Mouse (Mus musculus): Measurements from ENCODE around the gene Opcml. TPM values are rescaled to one million over a fixed set of nuclear protein-coding genes. Genes with fewer than 3 reads are reported as not detected.

The Opcml gene
- total RNA-seq (2023) = not detected

DNA sequence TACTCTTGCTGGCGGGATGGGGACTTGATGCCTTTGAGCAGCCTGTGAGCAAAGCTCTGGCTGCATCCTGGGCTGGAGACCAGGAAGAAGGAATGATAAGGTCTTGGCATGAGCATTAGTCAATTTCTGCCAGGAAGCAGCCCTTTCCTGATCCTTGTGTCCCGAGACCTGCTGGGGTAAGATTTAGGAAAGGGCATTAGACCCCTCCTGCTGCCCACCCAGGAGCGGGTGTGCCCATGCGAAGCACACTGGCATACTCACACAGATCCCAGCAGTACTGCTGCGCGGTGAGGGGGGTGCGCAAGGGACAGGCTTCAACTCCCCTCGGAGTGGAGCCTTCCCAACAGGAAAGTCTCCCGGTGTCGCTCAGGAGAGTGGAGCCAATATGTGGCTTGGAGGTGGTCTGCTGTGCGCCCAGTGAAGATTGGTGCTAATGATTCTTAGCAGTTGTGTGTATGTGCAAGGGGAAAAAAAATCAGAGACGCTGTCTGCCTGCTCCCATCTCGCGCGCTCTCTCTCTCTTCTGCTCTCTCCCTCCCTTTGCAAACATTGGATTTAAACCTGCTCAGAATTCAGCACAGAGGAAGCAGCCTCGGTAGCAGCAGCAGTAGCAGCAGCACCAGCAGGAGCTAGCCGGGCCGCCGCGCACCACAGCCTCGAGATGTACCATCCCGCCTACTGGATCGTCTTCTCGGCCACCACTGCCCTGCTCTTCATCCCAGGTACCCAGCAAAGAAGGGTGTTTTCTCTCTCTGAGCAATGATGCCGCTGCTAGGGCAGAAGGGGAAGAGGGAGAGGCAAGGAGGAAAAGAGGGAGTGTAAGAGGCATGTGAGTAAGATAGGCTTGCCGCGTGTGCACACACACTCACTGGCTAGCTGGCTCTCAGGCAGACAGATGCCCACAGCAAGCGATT lies at the start of gene Opcml:
Gene Opcml, plus strand, starts transcription at position 51 of the 914 bp plus-strand sequence.

